Mouse (Mus musculus) urinary bladder, postnatal 4 days (tissue): ENCODE measurements around the gene 2010003K11Rik.

ENCODE experiments used
- DNase-seq, 2 experiments: peaks; one replicate each; pipeline ENCODE4 v3.0.0; 2021 to 2022; ENCODE audit warnings: low spot score in 2 of 2

2010003K11Rik gene

DNA sequence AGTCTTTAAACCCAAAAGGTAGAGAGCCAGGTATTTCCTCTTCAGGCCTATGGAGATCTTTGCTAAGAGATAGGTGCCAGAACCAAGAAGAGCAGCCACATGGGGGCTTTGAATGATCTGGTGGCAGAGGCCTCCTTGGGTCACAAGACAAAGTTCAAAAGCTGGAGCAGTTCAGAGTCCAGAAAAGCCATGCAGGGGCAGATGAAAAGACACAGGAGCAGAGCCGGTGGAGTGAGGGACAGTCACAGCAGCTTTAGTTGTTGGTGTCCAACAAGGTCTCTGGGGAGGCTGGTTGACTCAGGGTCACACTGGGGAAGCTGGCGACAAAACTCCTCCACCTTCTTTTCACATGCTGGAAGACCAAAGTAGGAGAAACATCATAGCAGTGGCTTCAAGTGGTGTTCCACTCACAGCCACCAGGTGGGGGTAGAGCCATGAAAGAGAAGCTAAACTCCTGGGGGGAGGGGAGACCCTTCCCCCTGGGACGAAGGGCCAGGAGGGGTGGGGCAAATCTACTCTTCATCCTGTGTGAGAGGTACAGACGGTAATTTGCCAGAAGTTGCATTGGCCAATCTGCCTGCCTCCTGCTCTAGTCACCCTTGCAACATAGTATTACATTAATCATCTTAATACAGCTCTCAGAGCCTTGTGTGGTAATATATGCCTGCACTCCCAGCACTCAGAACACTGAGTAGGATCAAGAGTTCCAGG lies 965 bp downstream of the 2010003K11Rik start:
- DNase-seq = peak; percentile 53 to 79

DNA sequence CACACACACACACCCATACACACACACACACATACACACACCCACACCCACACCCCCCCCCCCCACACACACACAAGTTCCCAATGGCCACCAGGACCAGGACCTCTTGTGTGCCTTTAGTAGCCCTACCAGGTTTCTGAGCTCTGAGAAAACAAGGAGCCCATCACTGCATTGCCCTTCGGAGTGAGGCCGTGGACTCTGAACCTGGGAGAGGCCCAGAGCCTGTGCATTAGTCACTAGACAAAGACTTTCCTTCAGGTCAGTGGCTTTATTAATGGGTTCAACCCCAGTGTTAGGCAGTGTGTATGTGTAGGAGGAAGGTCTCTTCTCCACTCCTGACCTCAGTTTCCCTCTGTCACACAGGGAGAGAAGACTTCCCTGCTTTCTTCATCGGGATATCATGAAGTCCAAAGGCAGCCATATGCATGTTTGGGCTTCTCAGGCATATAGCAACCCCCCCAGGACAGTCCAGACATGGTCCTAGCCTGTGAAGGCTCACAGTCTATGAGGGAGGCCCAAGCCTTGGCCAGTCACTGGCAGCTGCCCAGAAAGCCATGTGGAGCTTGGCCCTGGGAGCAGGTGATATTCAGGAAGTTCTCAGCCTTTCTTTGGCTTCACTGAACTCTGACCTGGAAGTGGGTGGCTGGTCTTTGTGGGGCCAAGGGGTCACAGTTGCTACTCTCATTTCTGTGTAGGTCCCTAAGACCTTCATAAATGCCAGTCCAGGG lies 1.7 kb downstream of the 2010003K11Rik start:
- no peak for DNase-seq

DNA sequence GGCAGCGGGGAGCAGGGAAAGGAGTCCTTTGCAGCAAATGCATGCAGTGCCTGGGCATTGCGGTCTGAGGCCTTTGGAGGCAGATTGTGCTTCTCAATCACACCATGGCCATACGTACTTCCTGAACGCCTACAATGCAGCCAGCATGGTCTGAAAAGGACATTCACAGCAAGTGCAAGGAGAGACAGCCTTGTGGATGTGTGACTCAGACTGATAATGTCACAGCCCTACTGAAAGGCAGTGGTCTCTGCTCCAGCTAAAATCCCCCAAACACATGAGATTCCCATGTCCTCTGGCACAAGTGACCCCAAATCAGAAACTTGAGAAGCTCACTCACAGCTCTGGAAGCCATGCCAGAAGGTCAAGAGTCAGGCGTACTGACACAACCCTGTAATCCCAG lies 2.6 kb downstream of the 2010003K11Rik start:
- DNase-seq = no peak

DNA sequence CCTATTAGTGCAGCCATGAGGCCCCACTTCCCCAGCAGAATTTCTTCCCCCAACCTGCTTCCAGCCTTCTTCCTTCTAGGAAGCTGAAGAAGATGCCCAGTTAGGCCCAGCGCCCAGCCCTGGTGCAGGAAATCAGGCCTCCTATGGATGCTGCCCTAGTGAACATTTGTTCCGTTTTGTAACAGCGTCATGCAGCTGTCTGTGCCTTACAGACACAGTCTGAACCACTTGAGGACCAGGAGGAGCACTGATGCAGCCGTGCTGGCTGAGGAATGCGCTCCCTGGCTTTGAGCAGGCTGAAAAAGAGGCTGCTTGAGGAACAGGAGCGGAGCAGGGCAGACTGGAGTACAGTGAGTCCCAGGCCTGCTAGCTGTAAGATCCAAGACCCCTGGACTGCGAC lies 3.7 kb downstream of the 2010003K11Rik start:
- DNase-seq = no peak

DNA sequence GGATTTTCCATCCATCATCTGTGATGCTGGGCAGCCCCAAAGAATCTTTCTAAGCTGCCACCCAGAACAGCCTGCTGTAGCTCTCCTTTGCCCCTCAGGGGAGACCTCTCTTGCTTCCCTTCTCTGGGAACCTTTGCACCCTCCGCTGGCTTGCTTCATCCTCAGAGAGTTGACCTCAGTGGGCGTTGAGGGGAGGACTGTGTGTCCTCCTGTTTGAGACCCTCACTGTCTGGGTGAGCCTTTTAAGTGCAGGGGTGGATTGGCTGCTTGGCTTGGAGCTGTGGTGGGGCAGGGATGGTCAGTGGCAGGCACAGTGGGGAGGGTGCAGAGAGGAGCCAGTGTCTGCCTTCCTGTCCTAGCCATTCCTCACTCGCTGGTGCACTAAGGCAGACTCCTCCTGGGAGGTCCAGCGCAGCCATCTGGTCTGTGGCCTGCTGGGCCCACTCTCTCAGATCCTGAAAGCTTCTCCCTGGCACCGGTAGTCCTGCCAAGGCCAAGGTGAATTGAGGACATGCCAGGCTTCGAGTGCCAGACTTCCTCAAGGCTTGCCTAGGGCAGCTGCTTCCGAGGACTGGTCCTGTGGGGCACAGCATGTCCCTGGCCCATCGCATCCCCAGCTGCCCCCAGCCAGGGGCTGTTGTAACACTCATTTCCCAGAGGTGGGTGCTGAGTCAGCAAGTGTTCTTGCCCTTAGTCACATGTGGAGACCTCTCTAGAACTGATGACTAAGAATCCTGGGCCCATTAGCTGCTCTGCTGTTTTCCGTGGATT lies 5.7 kb downstream of the 2010003K11Rik start:
- no peak for DNase-seq

DNA sequence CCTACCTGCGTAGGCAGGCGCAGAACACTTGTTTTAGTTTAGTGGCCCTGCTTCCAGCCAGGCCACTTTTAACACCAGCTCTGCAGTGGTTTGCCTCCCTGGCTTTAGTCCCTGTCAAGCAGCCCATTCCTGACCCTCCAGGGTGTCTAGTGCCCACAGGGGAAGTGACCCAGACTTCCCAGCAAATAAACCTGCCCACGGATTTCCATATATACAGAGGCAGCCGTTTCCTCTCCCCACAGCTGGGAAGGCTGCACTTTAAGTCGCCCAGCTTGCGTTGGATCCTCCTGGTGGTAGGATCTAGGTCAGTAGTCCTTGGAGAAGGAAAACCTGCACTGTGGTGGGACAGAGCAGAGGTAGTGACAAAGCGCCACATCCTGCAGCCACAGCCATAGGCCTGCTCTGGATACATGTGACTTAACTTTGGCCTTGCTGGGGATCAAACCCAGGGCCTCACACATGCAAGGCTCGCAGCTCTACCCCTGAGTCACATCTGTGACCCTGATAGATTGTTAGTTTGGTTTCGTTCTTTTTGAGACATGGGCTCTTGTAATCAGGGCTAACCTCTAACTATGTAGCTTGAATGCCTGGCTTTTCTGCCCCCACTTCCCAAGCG lies 7.2 kb downstream of the 2010003K11Rik start:
- no peak for DNase-seq

DNA sequence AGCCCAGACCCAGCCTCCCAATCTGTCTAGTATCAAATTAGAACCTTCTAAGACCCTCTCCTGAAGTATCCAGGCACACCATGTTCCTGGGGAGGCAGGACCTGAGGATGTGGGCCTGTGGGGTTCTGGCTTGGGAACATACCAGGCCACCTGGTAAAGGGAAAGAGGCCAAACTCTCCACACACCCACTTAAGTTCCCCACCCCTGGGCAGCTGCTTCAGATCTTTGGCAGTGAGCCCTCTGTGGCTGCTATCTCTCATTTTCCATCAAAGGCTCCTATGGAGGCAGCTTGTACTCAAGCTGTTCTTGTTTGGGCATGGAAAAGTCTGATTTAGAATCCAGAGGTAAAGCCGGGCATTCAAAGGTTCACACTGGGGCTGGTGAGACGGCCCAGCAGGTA lies 10.5 kb downstream of the 2010003K11Rik start:
- DNase-seq = no peak

DNA sequence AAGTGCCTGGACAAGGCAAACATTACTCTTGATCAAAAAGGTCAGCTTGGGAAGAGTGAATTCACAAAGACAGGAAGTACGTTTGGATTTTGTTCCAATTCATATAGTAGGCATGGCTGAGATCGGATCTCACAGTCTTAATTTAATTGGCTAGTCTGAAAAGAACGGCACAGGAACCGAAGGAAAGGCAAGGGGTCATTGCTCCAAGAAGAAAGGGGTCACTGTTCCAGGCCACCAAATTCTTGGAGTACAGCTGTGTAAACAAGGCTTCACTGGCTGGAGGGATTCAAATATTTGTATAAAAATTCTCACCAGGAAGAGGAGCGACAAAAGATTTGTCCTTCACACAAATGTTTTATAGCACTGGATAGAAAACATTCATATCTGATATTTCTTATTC lies 13.4 kb downstream of the 2010003K11Rik start:
- no peak for DNase-seq

DNA sequence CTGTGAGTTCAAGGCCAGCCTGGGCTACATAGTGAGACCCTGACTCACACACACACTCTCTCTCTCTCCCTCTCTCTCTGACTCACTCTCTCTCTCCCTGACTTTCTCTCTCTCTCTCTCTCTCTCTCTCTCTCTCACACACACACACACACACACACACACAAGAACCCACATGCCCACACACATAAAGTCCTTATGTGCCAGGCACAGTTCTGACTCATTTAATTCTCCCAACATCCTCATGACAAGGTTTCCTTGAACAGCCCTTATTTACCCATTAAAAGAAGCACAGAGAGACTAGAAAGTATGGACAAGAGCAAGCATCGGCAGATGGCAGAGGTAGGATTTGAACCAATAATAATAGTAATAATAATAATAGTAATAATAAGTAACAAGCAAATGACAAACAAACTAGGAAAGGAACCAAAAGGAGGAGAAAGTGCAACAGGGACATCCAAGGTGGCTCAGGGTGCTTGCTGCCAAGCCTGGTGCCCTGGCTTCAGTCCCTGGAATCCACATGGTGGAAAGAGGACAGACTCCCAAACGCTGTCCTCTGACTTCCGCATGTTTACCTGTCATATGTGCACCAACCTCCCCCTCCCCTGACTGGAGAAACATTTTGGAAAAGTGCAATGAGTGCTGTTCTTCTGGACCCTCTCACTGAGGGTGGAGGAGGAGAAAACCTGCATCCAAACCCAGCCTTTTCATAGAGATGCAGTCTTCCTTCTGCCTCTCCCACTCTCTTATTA lies 16.1 kb downstream of the 2010003K11Rik start:
- DNase-seq = no peak

DNA sequence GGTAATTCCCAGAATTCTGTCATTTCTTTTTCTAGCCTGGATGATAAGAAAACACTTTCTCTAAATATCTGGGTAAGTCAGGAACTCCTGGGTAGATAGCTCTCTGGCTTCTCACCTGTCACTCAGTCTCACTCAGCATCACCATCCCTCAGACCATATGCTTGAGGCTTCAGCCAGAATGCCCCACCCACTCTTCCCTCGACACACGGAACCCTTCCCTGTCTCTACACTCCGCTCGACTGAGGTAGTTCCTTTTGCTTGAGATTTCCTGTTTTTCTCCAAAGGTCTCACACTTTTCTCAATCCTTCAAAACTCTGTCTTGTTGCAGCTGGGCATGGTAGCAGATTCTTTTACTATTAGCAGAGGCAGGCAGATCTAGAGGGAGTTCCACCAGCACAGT lies 17.1 kb downstream of the 2010003K11Rik start:
- DNase-seq = no peak

DNA sequence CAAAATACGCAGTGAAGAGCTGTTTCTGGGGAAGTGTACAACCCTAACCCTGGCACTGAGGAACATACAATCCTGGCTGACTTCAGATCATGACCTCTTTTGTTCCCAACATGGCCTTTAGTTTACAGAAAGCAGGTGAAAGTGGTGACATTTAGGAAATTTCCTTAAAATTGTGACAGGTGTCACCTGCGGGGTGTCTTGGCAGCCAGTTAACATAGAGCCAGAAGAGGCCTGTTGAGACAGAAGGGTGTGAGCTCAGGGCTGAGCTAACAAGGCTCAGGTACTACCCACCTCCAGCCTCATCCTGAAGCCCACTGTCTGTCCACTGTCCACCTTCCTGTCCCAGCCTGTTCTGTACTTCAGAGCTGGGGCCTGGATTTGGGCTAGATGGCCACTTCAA lies 18.3 kb downstream of the 2010003K11Rik start:
- no peak for DNase-seq

DNA sequence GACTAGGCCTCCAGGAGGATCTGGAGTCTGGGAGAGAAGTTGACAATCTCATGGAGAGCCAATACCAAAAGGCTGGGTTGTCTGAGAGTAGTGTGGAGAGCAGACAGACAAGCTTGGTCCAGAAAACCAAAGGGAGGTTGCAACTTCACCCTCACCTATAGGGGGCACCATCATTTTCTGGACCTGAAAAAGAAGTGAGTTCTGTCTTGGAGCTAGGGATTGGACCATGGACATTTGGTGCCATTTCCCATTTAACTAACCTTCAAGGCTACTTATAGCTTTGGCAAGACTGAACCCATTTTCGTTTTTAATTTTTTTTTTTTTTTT lies 20.2 kb downstream of the 2010003K11Rik start:
- no peak for DNase-seq

DNA sequence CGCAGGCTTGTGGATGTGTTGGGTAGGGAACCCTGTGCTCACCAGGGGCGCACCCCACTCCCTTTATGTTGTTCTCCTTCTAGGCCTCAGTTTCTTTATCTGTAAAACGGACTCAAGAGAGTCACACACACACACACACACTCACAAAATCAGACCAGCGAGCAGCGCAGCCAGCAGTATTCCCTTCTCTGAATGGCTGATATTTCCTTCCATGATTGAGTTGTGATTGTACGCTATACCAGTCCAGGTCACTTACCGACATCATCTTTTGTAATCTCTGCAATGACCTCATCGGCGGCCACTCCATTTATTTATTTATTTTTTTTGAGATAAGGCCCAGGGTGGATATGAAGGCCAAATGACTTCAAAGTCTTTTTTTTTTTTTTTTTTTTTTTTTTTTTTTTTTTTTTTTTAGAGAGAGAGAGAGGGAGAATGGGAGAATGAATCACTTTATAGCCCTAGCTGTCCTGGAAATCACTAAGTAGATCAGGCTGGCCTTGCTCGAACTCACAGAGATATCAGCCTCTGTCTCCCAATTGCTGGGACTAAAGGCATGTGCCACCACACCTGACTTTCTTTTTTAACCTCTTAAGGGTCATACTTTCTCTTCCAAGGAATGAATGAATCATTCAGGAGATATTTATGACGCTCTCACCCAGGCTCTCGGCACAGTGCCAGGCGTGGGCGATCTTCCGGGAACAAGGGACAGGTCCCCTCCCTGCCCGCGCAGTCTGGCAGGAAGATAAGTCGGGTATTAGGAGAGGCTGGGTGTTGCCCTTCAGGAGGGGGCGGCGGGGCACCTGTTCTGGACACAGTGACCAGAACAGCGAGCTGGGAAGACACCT lies 20.8 kb downstream of the 2010003K11Rik start, which contains the start of gene Syt12:
Syt12 (minus strand) TSS at position 103 of the 845 bp plus-strand sequence.
- peak in 1 of 2 experiments; percentile 52 for DNase-seq

DNA sequence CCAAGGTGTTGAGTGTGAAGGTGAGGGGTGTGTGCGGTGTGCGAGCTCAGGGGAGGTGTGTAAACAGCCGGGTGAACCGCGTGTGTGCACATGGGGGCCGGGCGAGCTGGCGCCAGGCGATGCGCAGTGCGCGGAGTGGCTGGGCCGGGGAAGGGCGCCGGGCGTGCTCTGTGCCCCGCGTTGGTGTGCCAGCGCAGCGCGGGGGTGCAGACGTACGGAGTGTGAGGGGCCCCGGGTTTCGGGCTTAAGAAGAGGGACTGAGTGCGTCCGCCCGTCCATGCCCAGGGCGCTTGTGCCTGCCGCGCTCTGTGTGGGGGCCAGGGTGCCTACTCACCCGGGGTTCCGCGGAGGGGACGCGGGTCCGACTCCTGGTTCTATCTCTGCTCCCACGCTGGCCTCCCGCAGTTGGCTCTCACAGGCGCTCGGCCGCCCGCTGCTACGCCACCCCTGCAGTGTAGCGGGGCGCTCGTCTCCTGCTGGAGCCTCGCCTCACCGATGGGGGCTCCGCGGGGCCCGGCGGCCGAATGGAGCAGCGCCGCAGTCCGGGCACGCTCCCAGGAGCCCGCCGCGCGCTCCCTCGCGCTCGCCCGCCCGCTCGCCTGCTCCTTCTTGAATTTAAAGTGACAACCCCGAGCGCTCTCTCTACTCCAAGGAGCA lies 21.7 kb downstream of the 2010003K11Rik start:
- DNase-seq = peak in 1 of 2 experiments; percentile 32

DNA sequence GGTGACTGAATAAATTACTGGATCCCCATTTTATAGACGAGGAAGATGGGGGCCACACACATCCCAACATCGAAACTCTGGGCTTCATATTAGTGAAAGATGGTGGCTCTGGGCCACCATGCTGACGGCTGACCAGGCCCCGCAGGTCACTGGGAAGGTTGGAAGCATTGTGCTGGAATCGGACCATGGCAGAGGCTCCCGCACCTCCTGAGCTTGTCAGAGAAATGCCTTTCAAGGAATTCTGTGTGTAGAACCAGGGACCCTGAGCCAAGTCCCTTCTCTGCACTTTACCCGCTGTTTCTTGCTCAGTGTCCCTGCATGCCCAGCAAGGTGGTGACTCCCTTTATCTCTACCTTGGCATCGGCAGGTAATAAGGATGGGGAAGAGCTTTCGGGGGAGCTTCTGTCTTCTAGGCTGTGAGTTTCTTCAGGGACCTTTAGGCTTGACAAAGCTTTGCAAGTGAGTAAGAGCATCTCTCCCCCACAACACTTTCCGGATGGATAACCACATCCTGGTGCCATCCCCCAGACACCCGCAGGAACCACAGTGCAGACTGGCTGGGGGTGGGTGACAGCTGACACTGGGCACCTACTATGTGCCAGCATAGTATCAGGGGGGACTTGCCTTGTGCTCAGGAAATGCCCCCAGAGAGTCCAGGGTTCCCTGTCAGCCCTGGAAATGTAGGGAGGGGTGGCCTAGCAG lies 23.0 kb downstream of the 2010003K11Rik start:
- no peak for DNase-seq

DNA sequence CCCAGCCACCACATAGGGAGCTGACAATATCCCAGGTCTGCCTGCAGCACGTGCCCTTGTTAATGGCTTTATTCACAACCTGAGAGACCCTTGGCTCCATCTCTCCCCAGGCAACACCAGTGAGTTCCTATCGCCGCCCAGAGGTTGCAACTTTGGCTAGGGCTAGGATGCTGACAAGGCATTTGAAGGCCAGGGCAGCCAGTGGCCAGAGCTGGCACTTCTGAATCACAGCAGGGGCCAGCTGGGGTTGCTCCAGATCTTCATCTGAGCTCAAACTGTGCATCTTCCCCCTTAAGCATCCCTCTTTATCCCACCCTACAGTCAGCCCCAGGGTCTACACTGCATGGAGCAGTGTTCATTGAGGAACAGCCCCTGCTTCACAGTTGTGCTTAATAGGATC lies 23.6 kb downstream of the 2010003K11Rik start:
- no peak for DNase-seq

DNA sequence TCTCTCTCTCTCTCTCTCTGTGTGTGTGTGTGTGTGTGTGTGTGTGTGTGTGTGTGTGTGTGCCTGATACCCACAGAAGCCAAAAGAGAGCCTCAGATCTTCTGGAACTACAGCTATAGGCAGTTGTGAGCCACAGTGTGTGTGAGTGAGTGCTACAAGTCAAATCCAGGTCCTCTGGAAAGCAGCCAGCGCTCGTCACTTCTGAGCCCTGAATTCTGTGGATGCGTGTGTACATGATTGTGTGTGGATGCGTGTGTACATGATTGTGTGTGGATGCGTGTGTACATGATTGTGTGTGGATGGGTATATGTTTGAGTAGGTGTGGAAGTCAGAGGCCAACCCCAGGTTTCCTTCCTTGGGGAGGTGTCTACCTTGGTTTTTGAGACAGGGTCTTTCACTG lies 24.8 kb downstream of the 2010003K11Rik start:
- no peak for DNase-seq

DNA sequence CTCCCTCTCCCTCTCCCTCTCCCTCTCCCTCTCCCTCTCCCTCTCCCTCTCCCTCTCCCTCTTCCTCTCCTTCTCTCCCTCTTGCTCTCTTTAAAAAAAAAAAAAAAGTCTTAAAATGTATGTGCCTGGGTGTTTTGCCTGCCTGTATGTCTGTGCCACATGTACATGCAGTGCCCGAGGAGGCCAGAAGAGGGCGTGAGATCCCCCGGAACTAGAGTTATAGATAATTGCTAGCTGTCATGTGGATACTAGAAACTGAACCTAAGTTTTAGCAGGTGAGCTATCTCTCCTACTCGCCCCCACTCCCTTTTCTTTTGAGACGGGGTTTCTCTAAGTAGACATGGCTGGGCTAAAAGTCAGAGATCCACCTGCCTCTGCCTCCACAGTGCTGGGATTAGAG lies 30.0 kb downstream of the 2010003K11Rik start:
- no peak for DNase-seq

DNA sequence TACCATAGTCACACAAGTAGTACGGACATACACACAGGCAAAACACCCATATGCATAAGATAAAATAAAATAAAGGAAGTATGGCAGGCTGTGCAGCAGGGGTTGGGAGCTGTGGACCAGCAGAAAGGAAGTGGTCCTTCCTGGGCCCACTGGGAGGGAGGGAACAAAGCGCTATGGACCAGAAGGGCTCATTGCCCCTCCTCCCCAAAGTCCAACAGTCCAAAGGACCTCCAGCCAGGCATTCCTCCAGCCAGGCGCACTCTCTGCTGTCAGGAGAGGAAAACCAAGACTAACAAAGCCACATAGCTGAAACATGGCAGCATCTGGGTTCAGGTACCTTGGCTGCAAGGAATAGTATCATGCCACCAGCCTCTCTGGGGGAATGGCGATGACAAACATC lies 33.7 kb downstream of the 2010003K11Rik start:
- no peak for DNase-seq
